Mouse (Mus musculus) stomach, embryonic 16.5 days (tissue): ENCODE measurements around the gene Bod1. TPM values are rescaled to one million over a fixed set of nuclear protein-coding genes. Genes with fewer than 3 reads are reported as not detected.

Source experiments
- ATAC-seq: fragments of 200-750 bp; cut with Nextera tagmentation; 2 replicates; pipeline ENCODE4 v1.8.0; 2017; ENCODE audit warnings: moderate number of reproducible peaks, moderate TSS enrichment; ENCODE audit not compliant: insufficient read depth, low FRiP score
- H3K27ac ChIP-seq: fragments of 300-500 bp; sonication (generic); 2 replicates; pipeline ENCODE4 v1.5.1; 2014; ENCODE audit warnings: low read length
- H3K27me3 ChIP-seq: fragments of 300-500 bp; sonication (generic); 2 replicates; pipeline ENCODE4 v1.6.1; 2014; ENCODE audit warnings: low read length, control low read depth, mixed read lengths; ENCODE audit not compliant: control insufficient read depth, insufficient read depth
- H3K36me3 ChIP-seq: fragments of 300-500 bp; sonication (generic); 2 replicates; pipeline ENCODE4 v1.6.1; 2014; ENCODE audit warnings: low read length; ENCODE audit not compliant: control insufficient read depth, insufficient read depth
- H3K4me1 ChIP-seq: fragments of 300-500 bp; sonication (generic); 2 replicates; pipeline ENCODE4 v1.6.1; 2014; ENCODE audit warnings: low read length, control low read depth, mixed read lengths; ENCODE audit not compliant: control insufficient read depth, insufficient read depth
- H3K4me2 ChIP-seq: fragments of 300-500 bp; sonication (generic); 2 replicates; pipeline ENCODE4 v1.6.1; 2014; ENCODE audit warnings: low read depth, low read length, mixed read lengths
- H3K4me3 ChIP-seq: fragments of 300-500 bp; sonication (generic); replicated peaks from 2 replicates; pipeline ENCODE4 v1.5.1; 2014; ENCODE audit warnings: mild to moderate bottlenecking, low read length
- H3K9ac ChIP-seq: fragments of 300-500 bp; sonication (generic); 2 replicates; pipeline ENCODE4 v1.6.1; 2014; ENCODE audit warnings: low read length
- H3K9me3 ChIP-seq: fragments of 300-500 bp; sonication (generic); replicated peaks from 2 replicates; pipeline ENCODE4 v1.6.1; 2016; ENCODE audit warnings: low read length, control low read depth; ENCODE audit not compliant: control insufficient read depth
- WGBS: fragments of 180-500 bp; shearing (Covaris S2); extraction: QIAGEN DNeasy Blood & Tissue Kit; methylation state at CpG from one replicate; pipeline ENCODE4 v1.1.7; 2014; 5-methylcytosine and 5-hydroxymethylcytosine counted together
- polyA plus RNA-seq: library from polyadenylated mRNA; unstranded; fragments of >200 nt; fragmentation: Nextera tagmentation; extraction: Ambion mirVana; gene quantifications from 2 replicates; pipeline ENCODE4 v1.2.1, GENCODE M21; 2015

Bod1 gene
- polyA plus RNA-seq, result 57.0 and 62.0 TPM in 2 replicates

DNA sequence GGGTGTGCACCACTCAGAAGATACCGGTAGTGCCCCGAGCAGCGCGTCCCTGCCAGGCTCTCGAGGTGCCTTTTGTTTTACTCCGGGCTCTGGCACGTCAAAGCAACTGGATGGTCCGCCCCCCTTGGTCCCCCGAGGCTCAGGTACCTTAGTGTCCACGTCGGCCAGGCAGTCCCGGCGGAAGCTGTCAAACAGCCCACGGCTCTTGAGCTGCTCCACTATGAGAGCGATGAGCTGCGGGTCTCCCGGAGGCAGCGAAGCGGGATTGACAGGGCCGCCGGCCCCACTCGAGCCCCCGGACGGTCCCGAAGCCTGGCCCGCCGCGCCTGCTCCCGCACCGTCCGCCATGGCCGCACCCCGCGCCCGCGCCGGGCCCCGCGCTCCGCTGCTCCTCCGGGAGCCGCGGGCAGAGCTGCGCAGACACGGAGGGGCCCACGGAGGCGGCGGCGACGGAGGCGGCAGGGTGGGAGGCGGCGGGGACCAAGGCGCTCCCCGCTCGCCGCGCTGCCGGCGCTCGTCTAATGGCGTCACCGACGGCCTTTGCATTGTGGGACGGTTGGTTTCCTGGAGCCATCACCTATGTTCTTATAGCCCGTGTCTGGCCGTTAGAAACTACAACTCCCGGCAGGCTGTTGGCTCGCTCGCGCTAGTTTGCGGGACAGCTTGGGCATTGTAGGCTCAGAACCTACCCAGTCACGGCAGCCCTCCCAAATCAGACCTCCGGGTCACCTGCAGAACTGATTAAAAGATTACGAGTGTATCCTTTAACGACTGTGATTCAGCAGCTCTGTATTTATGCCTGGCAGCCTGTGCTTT, at the start of gene Bod1:
Gene Bod1, minus strand, starts transcription at position 532 of the 816 bp plus-strand sequence.
- Histone ChIP-seq H3K9me3 (no peaks in the 10 kb centered on the region), H3K4me2 (peak within 1 kb of the TSS; percentile 83), H3K36me3 (peaks cover 16% of the 10 kb centered on the region; the same call in 1 of the 2 replicates), H3K9ac (peak within 1 kb of the TSS; percentile 98), H3K27me3 (no peaks in the 10 kb centered on the region), H3K4me3 (peak within 1 kb of the TSS; percentile 93), H3K4me1 (peaks cover 6% of the 10 kb centered on the region), H3K27ac (peak within 1 kb of the TSS; percentile 64)
- ATAC-seq, result peak; percentile 95
- WGBS, result under 1% methylated on average over 66 of the region's 76 CpGs

DNA sequence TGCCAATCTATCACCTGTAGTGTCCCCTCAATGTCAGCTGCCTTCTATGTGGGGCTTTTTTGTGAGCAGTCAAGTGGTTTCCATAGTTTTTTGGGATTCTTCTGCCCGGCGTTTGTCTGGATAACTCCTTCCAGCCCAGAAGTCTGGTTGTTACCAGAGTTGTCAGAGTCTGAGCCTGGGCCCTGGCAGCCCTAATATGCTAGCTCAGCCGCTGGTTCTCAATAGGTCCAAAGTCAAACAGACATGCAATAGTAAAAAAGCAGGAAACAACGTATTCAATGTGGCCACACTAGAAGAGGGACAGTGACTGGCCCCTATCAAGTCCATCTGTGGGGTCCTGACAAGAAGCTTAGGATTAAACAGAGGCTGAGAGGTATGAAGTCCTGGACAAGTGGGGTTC, 47.4 kb upstream of the Bod1 start:
- Histone ChIP-seq H3K4me2 (no peak overlapping the region), H3K4me1 (peaks cover 4% of the 10 kb centered on the region; the same call in 1 of the 2 replicates), H3K36me3 (no peaks in the 10 kb centered on the region), H3K9me3 (no peaks in the 10 kb centered on the region), H3K9ac (no peak overlapping the region), H3K27ac (no peak overlapping the region), H3K4me3 (no peak overlapping the region), H3K27me3 (no peaks in the 10 kb centered on the region)
- ATAC-seq, result no peak
- 73% methylated on average over 4 of the region's 4 CpGs for WGBS

DNA sequence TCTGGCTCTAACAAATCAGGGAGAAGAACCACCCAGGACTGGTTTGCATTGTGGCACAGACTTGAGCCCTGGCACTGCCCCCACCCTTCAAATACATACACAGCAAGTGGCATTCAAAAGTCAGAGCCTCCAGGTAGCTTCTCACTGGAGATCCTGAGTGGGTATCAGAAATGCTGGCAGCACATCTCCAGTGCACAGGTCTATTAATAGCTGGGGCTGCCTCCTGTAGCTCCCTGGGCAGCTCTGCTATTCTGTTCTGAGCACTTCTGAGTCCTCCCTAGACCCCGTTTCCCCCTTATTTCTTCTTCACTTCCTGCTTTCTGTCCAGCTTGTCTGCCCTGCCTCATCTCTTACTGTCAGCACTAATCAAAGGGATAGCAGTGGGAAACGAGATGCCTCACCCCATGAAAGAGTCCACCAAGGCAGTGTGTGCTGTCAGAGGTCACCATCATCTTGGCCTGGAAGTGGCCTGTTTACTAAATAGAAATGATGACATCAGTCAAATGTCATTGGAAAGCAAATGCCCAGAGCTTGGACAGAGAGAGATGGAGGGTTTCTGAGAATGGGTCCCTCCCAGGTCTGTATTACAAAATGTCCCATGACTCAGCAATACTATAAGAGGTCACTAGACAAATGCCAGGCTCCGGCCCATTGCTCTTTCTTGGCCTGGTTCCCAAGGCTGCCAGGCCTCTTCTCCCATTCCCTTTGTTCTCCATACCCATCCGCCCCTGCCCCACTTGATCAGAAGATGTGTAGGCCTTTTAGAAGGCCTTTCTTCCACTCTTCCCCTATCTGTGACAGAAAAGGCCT, 46.4 kb upstream of the Bod1 start:
- 58% methylated on average over 4 of the region's 4 CpGs for WGBS
- no peaks in the 10 kb centered on the region for H3K36me3 ChIP-seq
- no peak overlapping the region for H3K9ac ChIP-seq
- H3K4me1 ChIP-seq, result peaks cover 11% of the 10 kb centered on the region
- no peak overlapping the region for H3K4me2 ChIP-seq
- no peaks in the 10 kb centered on the region for H3K27me3 ChIP-seq
- H3K27ac ChIP-seq, result no peak overlapping the region
- no peak overlapping the region for H3K4me3 ChIP-seq
- H3K9me3 ChIP-seq, result no peaks in the 10 kb centered on the region
- ATAC-seq, result no peak

DNA sequence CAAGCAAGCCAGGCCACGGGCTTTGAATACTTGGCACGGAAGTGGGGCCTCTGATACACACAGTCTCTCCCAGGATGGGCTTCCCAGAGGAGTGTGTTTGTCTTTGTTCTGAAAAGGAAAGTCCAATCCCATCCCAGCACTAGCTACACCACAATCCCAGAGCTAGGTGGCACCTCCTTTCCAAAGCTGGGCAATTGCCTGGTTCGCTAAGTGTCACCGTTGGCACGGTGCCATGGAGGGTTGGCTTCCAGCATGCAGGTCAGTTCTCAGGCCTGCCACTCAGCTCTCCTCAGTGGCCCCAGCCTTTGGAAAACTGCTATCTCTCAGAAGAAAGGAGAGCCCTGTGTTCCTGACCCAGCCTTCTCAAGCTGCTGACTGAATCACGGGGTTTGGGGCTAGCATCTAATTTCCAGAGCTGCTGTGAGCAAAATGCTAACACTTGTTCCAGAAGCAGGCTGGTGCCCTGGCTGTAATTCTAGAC, 42.0 kb upstream of the Bod1 start:
- no peak overlapping the region for H3K27ac ChIP-seq
- ATAC-seq, result peak; percentile 77
- WGBS, result 60% methylated on average over 6 of the region's 6 CpGs

DNA sequence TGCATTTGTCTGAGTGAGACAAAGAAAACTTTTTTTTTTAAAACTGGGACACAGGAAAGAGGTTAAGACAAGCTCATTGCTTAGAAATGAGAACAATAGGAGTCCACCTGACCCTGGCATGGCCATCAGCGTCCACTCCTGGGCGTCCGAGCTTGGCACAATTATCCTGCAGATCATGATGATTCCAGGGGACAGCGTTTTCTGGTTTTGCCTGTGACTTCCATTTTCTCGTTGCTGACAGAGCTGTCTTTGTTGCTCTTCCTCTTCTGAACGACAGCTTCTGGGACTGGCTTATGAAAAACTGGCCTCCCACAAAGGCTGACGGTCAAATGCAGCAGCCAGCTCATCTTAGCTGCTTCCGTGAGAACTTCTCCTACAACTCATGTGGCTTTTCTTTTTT, 41.4 kb upstream of the Bod1 start:
- 69% methylated on average over 8 of the region's 8 CpGs for WGBS
- no peak overlapping the region for H3K9ac ChIP-seq
- peak overlapping the region; percentile 49 for H3K27ac ChIP-seq
- no peaks in the 10 kb centered on the region for H3K36me3 ChIP-seq
- H3K9me3 ChIP-seq, result no peaks in the 10 kb centered on the region
- H3K27me3 ChIP-seq, result no peaks in the 10 kb centered on the region
- H3K4me1 ChIP-seq, result peaks cover 7% of the 10 kb centered on the region
- H3K4me3 ChIP-seq, result no peak overlapping the region
- no peak overlapping the region for H3K4me2 ChIP-seq
- ATAC-seq, result no peak

More for the DNA sequence above, 42.0 kb upstream of the Bod1 start:
- Histone ChIP-seq H3K9me3 (no peaks in the 10 kb centered on the region), H3K9ac (no peak overlapping the region), H3K4me3 (no peak overlapping the region), H3K27me3 (no peaks in the 10 kb centered on the region), H3K4me2 (no peak overlapping the region), H3K36me3 (no peaks in the 10 kb centered on the region), H3K4me1 (peaks cover 10% of the 10 kb centered on the region)

DNA sequence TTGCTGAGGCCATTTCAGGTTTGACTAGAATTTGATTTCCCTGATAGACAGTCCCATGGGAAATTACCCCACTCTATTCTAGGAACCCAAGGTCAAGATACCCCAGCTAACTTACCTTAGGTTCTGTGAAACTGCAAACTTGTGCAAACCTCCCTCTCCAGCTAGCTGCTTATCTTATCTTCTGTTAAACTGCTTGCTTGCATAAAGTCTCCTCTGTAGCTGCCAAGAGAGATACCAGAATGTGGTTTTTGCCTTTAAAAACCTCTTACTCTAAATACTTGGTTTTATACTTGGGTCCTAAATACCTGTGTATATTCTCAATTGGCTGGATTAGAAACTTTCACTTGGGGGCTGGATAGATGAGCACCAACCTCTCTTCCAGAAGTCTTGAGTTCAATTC, 36.1 kb upstream of the Bod1 start:
- Histone ChIP-seq H3K27me3 (no peaks in the 10 kb centered on the region), H3K9ac (no peak overlapping the region), H3K4me3 (no peak overlapping the region), H3K4me1 (no peaks in the 10 kb centered on the region; the same call in 1 of the 2 replicates), H3K9me3 (peaks cover 6% of the 10 kb centered on the region; the same call in 1 of the 2 replicates), H3K36me3 (no peaks in the 10 kb centered on the region), H3K27ac (no peak overlapping the region), H3K4me2 (no peak overlapping the region)
- no peak for ATAC-seq

DNA sequence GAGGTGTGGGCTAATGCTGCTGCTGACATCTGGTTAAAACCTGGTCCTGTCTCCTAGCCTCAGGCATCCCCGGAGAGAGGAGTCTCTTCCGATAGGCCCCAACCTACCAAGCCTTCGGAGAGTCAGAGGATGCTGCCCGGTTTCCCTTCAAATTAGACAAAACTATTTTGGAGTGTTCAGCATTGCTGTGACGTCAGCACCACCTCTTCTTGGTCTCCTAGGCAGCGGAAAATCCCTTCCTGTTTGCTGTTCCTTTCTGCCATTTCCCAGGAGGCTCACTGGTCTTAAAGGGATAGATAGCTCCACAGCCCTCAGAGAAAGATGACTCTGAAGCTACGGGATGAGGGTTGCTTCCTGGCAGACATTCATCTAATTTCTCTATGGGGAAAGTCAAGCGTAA, 31.5 kb upstream of the Bod1 start:
- no peaks in the 10 kb centered on the region for H3K27me3 ChIP-seq
- no peaks in the 10 kb centered on the region for H3K36me3 ChIP-seq
- WGBS, result 73% methylated on average over 8 of the region's 8 CpGs
- H3K4me3 ChIP-seq, result no peak overlapping the region
- no peak overlapping the region for H3K4me2 ChIP-seq
- H3K27ac ChIP-seq, result no peak overlapping the region
- ATAC-seq, result no peak
- no peak overlapping the region for H3K9ac ChIP-seq
- no peaks in the 10 kb centered on the region for H3K4me1 ChIP-seq
- peaks cover 6% of the 10 kb centered on the region; the same call in 1 of the 2 replicates for H3K9me3 ChIP-seq

DNA sequence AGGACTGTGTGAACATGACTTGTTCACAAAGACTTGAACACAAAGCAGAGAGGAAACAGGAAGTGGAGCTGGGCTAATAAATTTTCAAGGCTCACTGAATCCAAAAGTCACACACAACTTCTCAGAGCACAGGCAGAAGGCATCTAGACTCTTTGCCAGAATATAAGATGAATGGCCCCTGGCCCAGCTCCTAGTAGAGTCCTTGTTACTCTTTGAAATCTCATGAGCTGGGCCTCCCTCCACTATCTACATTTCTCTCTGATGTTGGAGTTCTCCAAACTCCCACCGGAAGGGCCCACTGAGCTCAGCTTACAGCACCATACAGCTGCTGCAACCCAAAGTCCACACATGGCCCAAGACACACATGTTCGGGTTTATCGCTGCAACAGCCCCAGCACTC, 30.2 kb upstream of the Bod1 start:
- Histone ChIP-seq H3K36me3 (no peaks in the 10 kb centered on the region), H3K4me2 (no peak overlapping the region), H3K9ac (no peak overlapping the region), H3K9me3 (no peaks in the 10 kb centered on the region), H3K27me3 (no peaks in the 10 kb centered on the region), H3K4me3 (no peak overlapping the region), H3K27ac (no peak overlapping the region), H3K4me1 (no peaks in the 10 kb centered on the region)
- WGBS, result 85% methylated on average over 3 of the region's 3 CpGs
- no peak for ATAC-seq

DNA sequence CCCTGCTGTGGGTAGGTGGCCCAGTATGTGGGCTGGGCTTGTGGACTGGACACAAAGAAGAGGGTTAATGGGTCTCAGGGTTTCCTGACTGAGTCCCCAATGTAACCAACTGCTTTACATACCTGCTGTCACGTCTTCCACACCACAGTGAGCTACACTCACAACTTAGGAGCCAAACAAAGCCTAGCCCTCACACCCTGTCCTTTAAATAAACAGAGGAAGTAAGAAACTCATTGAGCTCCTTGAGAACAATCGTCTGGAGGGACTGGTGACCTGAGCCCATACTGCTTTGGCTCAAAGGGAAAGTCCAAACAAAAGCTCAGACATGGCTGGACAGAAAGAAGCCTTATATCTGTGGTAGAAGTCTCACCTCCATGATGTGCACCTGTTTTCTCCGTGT, 27.8 kb upstream of the Bod1 start:
- 44% methylated on average over 3 of the region's 3 CpGs for WGBS
- no peak for ATAC-seq
- H3K4me2 ChIP-seq, result no peak overlapping the region
- no peaks in the 10 kb centered on the region for H3K9me3 ChIP-seq
- no peaks in the 10 kb centered on the region for H3K4me1 ChIP-seq
- no peaks in the 10 kb centered on the region for H3K36me3 ChIP-seq
- H3K4me3 ChIP-seq, result no peak overlapping the region
- H3K9ac ChIP-seq, result no peak overlapping the region
- H3K27ac ChIP-seq, result no peak overlapping the region
- H3K27me3 ChIP-seq, result no peaks in the 10 kb centered on the region
